Mouse (Mus musculus): ENCODE data around the gene Bcl6b.

The Bcl6b gene

DNA sequence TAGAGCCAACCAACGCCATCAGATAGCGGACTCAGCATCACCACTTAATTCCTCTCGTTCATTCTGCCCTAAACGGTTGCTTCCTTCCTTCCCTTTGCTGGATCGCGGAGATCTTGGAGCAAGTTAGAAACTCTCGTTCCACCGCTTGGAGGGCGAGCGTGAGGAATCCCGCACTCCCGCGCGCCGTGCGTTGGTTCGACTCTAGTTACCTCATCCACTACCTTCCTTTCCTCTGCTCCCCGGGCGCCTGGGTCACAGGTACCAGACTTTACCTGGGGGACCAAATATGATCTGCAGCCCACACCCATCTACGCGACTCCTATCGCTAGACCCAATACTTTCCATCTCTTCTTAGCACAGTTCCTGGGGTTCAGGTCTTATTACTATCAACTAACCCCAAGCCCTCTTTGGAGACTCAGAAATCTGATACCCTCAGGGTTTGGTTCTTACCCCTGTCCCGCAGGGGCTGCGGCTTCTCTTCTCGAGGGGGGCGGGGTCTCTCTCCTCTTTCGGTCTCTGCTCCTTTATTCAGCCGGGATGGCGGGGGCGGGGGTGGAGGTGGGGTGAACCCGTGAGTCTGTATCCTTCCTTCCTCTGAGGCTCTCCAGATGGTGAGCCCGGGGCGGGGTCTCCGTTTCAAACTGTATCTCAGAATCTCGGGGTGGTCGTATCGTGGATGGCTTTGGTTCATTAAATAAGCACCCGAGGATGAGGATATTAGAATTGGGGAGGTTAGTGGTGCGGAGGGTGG lies at the start of gene Bcl6b:
Gene Bcl6b, minus strand, starts transcription at position 539 of the 751 bp plus-strand sequence.
- DNase-seq, result peak; percentile 64 to 69

DNA sequence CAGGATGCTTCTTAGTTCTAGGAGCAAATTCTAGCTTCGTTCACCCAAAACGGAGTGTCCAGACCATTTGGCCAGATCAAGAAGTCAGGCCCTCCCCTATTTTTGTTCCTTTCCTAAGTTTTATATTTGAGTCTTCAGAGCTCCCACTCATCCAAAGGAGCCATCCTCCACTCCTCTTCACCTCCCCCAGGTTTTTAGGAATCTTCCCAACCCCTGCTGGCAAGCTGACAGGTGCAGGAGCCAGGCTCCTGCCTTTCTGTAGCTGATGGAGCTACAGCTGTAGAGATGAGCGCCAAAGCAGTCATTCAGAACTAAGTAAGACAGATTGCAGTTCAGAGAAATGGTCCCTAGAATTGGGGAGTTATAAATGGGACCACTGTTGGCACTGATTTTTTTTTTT lies 49.4 kb upstream of the Bcl6b start:
- DNase-seq, result no peak

DNA sequence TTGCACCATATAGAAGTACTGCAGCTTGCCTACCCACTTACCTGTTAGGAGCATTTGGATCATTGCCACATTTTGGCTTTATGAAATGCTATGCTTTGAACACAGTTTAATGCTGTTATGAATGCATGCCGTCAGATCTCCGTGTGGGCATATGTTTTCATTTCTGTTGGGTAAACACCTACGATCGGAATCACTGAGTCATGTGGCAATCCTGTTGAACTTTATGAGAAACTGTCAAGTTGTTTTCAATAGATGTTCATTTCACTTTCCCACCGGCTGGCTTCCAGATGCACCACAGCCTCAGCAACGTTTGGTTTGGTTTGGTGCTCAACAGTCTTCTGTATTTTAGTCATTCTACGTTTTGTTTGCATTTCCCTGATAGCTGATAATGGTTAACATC lies 42.0 kb upstream of the Bcl6b start:
- no peak for DNase-seq

DNA sequence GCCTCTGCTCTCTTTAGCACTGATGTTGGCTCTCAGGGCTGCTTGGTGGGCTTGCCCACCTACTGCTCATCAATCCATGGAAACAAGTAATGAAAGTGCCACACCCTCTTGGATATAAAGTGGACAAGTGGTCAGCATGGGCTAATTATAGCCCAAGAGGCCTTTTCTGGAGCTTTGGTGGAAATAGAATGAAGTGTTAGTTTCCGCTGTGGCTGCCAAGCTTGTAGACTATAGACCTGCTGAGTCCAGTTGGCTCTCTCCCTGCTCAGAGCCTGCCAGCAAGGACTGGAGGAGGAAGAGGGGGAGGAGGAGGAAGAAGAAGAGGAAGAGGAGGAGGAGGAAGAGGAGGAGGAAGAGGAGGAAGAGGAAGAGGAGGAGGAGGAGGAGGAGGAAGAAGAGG lies 36.8 kb upstream of the Bcl6b start:
- DNase-seq, result peak; percentile 58 to 74

DNA sequence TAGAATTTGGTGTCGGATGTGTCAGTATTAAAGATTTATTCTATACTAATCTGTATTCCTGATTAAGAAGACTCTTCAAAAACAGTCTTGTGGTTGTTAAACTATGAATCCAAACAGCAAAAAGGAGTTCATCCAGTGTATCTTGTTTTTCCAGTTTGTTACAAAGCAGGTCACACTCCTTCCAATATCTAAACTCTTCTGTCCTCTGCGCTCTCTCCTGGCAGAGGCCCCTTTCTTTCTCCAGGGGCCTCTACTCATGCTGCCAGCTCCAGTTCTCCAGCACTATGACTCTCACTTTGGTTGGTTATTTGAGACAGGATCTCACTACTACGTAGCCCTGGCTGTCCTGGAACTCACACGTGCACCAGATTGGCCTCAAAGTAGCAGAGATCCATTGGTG lies 36.2 kb upstream of the Bcl6b start:
- no peak for DNase-seq

DNA sequence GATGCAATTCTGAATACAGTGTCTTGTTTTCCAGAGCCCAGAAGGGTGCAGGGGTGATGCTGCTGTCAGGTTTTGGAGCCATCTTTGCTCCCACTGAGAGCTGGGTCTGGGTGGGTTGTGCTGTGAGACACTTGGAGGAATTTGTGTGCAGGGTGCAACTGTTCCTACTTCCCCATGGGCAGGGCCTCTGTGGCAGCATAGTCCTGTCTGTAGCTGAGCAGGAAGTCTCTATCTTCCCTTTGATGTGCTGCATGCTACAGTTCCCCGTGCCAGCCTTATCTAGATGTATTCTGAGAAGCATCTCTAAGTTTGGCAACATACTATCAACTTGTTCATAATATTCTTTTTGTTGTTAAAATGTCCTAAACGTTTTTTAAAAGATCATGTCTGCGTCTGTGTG lies 35.7 kb upstream of the Bcl6b start:
- no peak for DNase-seq

DNA sequence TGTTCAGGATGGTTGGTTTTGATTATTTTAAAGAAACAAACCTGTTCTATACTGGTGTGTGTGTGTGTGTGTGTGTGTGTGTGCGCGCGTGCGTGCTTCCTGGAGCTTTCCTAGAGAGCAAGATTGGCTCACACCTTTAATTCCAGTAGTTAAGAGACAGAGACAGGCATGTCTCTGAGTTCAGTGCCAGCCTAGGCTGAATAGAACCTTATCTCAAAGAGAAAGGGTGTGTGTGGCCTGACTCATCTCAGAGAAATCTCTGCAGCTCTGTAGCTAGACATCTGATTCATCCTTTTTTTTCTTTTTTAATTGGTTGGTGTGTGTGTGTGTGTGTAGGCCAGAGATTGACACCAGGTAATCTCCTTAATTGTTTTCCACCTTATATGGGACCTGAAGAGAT lies 29.4 kb upstream of the Bcl6b start:
- no peak for DNase-seq

DNA sequence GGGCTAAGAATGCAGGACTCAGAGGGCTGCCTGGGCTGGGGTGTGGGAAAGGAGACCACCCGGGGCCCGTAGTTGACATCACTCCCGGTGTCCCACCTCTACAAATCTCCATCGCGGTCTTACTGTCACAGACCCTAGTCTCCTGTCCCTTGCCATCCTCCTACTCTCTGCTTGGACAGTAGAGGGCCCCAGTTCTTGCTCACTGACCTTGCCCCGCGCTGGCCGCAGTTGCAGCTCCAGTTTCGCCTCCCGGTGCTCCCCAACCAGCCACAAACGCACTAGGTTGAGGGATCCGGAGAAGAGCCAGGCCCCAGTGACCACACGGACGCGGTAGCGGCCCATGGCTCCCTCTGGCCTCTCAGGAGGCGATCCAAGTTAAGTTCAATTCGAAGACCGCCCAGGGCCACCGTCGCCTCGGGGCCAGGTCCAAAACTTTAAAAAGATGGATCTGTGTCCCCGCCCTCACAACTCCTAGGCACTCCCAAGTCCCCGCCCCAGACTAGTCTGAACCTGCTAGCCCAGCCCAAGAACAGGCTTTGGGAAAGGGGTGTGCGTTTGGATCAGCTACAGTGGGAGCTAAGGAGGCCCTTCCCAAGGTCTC lies 25.4 kb upstream of the Bcl6b start, which contains the start of gene Alox12:
Gene Alox12, minus strand, starts transcription at position 423 of the 601 bp plus-strand sequence.
- DNase-seq, result peak; percentile 65 to 67

DNA sequence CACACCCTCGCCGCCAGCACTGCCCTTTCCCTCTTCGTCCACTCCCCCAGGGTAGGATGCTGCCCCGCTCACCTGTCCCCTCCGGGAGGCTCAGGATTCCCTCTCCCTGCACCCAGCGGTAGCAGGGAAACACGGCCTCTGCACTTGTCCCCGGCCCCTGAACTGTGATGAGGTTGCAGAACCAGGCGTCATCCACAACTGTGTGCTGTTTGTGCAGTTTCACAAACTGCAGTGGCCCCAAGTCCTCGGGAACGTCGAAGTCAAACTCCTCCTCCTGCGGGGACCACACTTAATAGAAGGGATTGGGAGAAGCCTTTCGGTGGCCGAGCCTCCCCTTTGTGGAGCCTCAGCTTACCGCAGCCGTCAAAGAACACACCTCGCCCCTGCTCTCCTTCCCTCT lies 24.7 kb upstream of the Bcl6b start:
- no peak for DNase-seq

DNA sequence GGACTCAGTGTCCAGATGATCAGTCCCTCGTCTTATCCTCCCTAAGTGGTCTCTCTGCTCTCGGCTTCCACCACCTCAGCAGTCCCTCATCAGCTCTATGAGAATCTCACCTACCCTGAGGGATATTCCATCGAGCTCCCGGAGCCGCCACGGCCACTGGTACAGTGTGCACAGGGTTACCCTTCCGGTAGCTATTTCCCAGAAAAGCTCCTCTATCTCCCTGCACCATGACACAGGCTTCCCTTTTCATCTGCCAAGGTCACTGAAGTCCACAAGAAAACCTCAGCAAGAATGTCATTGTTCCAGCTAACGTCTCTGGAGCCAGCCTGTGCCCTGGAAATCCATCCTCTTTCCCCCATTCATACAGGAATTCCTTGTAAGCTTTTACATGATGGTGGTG lies 22.3 kb upstream of the Bcl6b start:
- no peak for DNase-seq

DNA sequence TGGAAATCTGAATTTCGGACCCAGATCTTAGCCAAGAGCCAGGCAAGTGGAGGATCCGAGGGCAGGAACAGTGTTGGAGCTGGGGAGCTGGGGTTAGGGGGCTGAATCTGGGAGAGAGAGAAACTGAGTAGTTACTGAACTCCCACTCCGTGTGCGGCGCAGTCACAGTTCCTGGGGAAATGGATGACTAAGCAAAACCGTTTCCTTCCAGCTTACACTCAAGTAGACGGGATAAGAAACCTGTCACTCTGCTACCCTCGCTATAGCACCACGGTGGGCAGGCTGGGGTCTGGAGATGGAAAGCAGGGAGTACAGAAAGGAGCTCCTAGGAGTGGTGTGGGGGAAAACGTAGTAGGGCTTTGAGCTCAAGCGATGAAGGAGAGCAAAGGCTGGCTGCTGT lies 20.6 kb upstream of the Bcl6b start:
- DNase-seq, result no peak

DNA sequence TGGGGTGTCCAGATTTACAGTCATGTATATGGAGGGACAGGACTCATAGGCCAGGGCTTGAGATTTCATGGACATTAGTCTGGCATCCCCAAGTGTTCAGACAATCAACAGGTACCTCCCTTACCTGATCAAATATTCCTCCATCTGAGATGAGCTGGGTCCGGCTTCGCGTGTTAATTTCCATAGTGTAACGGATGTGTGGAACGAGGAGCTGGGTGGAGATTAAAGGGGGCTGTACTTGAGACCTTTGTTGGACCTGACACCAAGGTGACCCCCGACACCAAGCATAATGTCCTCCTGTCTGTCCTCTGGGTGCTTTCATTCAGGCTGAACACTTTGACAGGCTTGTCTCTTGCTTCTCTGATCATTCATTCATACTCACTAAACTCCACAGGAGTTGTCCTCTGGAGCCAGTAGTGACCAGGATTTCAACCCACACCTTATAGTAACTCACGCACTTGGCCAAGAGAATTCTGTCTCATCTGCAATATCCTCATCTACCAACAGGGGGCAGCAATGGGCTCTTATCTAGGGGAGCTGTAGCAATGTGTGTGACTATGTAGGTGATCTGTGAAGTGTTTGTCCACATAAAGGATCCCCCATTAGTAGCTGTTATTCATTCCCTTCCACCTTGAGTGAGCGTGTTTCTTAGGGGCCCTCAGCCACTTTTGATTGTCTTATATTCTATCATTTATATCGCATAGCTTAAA lies 17.7 kb upstream of the Bcl6b start:
- peak in 1 of 2 experiments; percentile 82 for DNase-seq

DNA sequence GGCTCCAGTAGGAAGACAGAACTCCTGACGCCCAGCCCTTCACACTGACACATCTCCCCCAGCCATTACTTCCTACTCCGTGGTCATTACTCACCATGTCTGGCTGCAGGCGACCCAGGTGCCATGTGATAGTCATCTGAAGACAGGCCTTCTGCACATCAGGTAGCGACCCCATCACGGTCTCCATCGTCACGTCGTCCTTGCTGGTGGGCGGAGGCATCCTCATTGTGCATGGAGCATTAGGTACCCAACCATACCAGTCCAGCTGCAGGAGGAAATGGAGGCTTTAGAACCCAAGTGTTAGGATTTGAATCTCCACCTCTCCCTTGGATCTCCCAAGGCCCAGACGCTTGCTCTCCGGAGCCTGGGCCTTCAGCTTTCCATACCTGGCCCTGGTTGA lies 13.0 kb upstream of the Bcl6b start:
- no peak for DNase-seq

DNA sequence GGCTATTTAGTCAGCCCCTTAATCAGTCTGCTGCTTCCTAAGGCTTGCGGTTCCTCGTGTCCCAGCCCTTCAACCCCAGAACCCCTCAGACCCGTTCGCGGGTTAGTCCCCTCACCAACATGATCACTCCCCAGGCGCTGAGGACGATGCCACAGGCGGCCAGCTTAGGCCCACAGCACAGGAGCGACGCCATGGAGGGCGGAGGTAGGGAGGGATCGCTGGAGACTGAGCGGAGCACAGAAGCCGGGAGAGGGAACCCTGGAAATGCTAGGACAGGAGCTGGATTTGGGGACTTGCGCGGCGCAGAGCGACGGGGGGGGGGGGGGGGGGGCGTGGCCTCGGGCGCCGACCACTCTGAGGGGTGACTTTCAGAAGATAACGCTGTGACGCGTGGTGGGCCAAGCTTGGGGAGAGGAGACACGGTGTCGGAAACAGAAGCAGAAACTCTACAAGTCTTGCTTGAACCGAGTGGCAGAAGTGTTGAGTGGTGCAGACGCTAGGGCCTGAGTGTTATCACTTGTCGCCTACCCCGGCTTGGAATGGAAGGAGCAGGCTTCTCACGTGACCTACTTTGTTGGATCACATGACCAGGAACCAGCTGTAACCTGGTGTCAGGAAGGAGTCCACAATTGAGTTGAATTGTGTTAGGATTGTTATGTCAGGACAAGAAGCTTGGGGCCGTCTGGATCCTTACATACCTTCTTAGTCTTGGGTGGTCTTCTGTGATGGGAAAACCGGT lies 10.1 kb upstream of the Bcl6b start, which contains the start of the genes Gm21988 and Rnasek:
Gene Gm21988, minus strand, starts transcription at position 290 of the 739 bp plus-strand sequence.
Gene Rnasek, minus strand, starts transcription at position 302 of the 739 bp plus-strand sequence.
- DNase-seq, result peak; percentile 82 to 87

DNA sequence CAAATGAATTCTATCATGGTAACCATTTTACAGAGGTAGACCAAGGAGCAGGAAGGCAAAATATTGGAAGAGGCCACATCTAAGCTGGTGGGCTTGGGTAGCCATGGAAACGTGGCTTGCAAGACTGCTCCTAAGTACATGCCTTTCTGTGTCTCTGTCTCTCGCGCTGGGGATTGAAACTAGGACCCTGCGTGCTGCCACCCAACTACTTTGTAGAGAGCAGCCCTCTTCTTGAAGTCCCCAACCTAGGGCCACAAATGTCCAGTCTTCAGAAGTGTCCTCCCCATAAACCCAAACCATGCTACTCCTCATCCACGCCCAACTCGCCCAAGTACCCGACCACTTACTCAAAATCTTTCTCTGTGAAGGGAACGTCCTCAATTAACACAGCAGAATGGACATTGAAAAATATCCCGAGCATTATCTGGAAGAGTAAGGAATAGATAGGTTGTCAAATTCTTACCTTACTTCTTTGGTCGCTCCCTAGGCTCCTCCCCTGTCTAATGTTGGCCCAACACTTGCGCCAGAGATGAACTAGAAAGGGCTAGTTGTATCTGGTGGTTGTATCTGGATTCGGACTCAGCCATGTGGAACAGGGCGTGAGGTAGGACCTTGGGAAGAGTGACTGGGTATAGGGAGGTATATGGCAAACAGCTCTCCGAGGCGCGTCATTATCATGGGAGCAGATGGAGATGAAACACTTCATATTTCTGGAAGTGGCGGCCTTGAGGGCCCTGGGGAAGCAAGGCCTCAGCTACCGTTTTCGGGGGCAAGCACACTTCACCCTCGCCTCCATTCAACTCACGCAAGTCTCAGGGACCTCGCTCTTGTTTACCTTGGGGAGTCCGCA lies 9.2 kb upstream of the Bcl6b start:
- DNase-seq, result peak in 1 of 2 experiments; percentile 13

DNA sequence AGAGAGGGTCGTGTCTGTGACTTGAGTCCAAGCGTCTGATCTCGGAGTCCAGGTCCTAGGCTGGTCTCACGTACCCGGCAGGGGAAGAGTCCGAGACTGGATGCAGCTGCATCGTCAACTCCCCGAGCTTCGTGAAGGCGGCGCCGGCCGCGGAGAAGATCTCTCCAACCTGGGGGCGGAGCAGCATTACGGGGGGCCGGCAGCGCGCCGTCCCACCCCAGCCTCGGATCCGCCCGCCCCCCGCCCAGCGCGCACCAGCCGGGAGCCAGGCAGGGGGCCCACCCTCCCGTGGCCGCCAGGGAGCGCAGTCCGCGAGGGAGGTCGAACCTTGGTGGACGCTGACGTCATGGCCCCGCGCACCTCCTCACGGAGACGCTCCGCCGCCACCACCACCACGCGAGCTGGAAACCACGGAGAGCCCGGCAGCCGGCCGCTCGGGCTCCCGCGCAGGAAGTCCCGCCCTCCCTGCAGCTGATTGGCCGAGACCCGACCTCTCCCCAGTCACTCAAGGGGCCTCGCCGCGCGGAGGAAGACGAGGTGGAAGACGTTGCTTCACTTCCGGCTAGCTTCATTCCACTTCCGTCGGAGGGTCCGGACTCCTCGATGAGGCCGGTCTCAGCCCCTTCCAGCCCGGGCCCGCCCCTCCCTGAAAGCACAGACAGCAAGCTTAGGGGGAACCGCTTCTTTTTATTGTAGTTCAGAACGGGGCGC lies 8.0 kb upstream of the Bcl6b start, which contains the start of gene 0610010K14Rik:
Gene 0610010K14Rik, minus strand, starts transcription at position 458 of the 711 bp plus-strand sequence.
- peak; percentile 99 for DNase-seq

DNA sequence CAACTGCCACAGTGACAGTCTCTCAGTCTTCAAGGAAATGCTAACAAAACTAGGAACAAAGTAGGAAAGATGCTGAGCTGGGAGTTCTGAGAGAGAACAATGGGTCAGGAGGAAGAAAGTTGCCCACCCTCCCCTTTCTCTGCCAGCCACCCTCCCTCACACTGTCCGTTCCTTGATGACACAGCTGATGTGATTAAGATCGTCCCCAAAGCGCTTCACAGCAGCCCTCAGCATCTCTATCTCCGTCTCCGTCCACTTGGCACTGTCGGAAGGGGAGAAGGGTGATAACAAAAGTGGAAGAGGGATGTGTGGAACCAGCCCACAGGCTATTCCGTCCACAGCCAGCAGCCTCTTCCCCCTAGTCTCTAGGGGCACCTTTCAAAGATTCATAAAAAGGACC lies 7.1 kb upstream of the Bcl6b start:
- DNase-seq, result peak; percentile 36 to 56

DNA sequence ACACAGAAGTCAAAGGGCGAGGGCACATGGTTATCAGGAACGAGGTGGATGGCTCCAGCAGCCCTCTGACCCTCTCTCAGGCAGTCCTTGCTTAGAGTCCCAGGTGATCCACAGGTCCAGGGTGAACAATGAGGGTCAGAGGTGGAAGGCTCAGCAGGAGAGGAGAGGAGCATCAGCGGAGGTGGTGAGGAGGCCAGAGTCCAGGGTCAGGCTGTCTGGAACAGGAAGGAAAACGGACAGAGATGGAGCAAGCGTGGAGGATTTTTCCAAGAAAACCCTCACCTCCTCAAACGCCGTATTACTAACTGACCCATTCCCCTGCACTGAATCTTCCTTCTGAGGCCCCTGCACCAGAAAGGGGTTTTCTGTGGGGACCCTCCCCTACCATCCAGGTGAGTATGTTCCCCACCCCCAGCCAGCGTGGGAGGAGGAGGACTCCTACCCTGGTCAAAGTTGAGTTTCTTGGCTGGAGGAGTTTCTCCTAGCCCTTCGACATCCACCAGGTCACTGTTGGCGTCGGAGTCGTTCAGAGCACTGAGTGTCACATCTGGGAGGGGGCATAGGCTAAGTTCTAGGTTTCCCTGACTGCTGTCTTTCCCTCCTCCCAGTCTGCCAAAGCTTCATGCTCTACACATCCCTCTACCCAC lies 5.8 kb upstream of the Bcl6b start:
- DNase-seq, result no peak

DNA sequence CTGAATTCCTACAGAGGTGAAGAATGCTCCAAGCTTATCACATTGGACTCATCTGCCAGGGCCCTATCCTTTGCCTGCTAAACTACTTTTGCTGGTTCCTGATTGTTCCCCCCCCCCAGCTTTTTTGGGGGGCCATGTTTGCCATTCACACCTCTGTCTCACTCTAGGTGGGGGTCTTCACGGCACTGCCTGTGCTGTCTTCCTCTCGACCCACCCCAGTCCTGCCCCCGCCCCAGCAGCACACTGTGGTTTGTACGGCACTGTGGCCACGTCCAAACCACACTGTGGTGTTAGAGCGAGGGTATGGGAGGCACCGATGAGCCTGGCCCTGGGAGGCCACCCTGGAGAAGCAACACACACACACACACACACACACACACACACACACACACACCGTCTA lies 4.9 kb upstream of the Bcl6b start:
- DNase-seq, result no peak

DNA sequence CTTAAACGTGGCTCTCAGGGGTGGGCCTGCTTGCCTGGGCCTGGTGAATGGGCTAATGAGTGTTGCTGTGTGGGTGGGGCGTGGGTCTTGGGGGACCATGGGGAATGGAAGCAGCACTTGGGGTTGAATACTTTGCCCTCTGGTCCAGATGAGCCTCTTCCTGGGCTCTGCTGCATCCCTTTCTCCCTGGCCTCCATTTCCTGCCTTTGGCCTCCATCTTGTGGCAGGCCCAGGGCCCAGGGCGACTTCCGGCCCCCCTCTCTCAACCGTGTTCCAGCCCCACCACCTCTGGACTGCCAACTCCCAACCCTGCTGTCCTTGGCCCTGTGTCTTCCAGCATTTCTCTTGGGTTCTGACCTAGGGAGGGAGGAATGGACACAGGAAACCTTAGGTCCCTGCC lies 4.4 kb upstream of the Bcl6b start:
- peak; percentile 57 to 75 for DNase-seq

DNA sequence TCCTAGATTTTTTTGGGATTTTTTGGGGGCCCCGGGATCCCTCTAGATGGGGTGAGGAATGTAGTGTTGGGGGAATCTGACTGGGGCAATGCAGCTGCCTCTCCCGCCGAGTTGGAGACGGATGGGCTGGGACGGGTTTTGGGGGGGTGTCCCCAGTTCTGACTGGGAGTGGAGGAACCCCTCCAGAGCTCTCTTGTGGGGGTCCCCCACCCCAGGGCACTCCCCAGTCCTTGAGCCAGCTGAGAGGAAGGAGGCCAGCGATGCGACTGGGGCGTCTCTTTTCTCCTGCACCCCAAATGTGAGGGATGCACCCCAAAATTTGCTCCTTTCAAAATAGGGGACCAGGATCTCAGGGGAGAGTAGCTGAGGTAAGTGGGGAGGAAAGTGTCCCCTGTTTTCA lies 3.4 kb upstream of the Bcl6b start:
- DNase-seq, result peak in 1 of 2 experiments; percentile 50
